Mouse (Mus musculus) limb, embryonic 12.5 days (tissue): ENCODE measurements at regions not wholly inside any gene's neighbourhood (a gene's known extent, or its start where the extent isn't known, plus 50 kb on each side); places are given as distances from the start of the nearest gene placed in this dataset.

ENCODE experiments used
- ATAC-seq: fragments of 200-750 bp; cut with Nextera tagmentation; 2 replicates; pipeline ENCODE4 v1.8.0; 2017; ENCODE audit warnings: low read depth, moderate TSS enrichment; ENCODE audit not compliant: insufficient number of reproducible peaks, insufficient read depth, low FRiP score, low TSS enrichment
- H3K27ac ChIP-seq: fragments of 300-500 bp; sonication (generic); 2 replicates; pipeline ENCODE4 v1.5.1; 2016; ENCODE audit warnings: mild to moderate bottlenecking, moderate library complexity
- H3K27me3 ChIP-seq: fragments of 300-500 bp; sonication (generic); 2 replicates; pipeline ENCODE4 v1.6.1; 2016; ENCODE audit warnings: mild to moderate bottlenecking, moderate library complexity
- H3K36me3 ChIP-seq: fragments of 300-500 bp; sonication (generic); 2 replicates; pipeline ENCODE4 v1.6.1; 2016; ENCODE audit warnings: mild to moderate bottlenecking, moderate library complexity
- H3K4me1 ChIP-seq: fragments of 300-500 bp; sonication (generic); replicated peaks from 2 replicates; pipeline ENCODE4 v1.6.1; 2016
- H3K4me2 ChIP-seq: fragments of 300-500 bp; sonication (generic); 2 replicates; pipeline ENCODE4 v1.6.1; 2016; ENCODE audit warnings: mild to moderate bottlenecking, moderate library complexity
- H3K4me3 ChIP-seq: fragments of 300-500 bp; sonication (generic); replicated peaks from 2 replicates; pipeline ENCODE4 v1.5.1; 2016; ENCODE audit warnings: mild to moderate bottlenecking
- H3K9ac ChIP-seq: fragments of 300-500 bp; sonication (generic); replicated peaks from 2 replicates; pipeline ENCODE4 v1.6.1; 2016; ENCODE audit warnings: mild to moderate bottlenecking, moderate library complexity
- H3K9me3 ChIP-seq: fragments of 300-500 bp; sonication (generic); 2 replicates; pipeline ENCODE4 v1.6.1; 2016; ENCODE audit warnings: mild to moderate bottlenecking, moderate library complexity
- WGBS: fragments of 180-500 bp; shearing (Covaris S2); methylation state at CpG from one replicate; pipeline ENCODE4 v1.1.7; 2016; 5-methylcytosine and 5-hydroxymethylcytosine counted together

DNA sequence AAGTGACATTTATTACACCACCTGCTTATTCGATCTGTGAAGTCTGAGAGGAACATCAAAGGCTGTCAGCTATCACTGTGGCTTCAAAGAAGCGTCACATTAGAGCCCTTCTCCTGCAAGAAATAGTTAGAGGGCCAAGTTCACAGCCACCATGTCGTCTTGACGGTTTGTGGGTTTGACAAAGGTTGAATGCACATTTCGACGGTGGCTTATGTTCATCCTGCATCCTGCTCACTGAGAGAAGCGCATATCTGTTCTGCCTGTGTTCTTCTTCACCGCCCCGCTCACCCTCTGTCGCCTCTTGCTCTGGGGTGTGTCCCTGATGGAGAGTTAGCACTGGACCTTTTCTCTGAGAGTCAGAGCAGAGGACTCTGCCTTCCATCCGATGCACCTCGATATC lies 67.2 kb upstream of the 1700021F07Rik start:
- 82% methylated on average over 12 of the region's 12 CpGs for WGBS
- H3K4me3 ChIP-seq: no peak overlapping the region
- H3K27ac ChIP-seq: no peak overlapping the region
- no peaks in the 10 kb centered on the region for H3K4me1 ChIP-seq
- no peak overlapping the region for H3K4me2 ChIP-seq
- no peaks in the 10 kb centered on the region for H3K36me3 ChIP-seq
- no peaks in the 10 kb centered on the region for H3K27me3 ChIP-seq
- H3K9me3 ChIP-seq: peaks cover 7% of the 10 kb centered on the region; the same call in 1 of the 2 replicates
- no peak for ATAC-seq
- H3K9ac ChIP-seq: no peak overlapping the region

- Histone ChIP-seq H3K4me2 (no peak overlapping the region), H3K9me3 (peaks cover 10% of the 10 kb centered on the region; the same call in 1 of the 2 replicates), H3K27me3 (no peaks in the 10 kb centered on the region), H3K4me3 (no peak overlapping the region), H3K9ac (no peak overlapping the region), H3K27ac (no peak overlapping the region), H3K36me3 (no peaks in the 10 kb centered on the region), H3K4me1 (no peaks in the 10 kb centered on the region)
- 82% methylated on average over 7 of the region's 7 CpGs for WGBS
- no peak for ATAC-seq
Measured at GRCm38 (mm10) chr2:173456083-173456482, 66.3 kb upstream of the 1700021F07Rik start.

DNA sequence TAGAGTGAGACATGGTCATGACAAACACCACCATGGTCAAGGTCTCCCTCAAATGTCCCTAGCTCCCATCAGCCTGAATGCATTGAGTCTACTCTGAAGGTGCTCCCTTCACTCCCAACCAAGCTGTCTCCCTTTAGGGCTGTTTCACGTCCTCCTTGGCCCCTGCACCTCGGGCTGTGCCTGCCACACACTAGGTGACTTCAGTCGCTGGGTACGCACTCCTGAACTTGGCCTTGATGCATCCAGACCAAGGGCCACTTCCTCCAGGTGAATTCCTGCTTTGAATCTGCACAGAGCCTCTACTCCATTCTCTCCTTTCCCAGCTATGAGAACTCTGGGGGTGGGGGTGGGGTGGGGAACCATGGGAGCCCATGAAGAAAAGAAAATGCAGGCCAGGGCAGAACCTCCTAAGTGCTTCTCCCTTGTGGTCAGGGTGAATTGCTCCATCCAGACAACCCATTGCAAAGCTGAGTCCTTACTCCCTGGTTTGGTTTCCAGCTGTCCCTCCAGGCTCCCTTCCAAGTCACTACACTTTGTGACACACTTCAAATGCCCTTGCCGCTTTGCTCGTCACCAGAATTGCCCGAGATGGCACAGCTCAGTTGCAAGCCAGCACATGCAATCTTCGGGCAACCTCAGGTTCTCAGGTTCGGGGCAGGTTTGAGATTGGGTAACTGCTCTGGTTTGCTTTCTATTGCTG lies 65.3 kb upstream of the 1700021F07Rik start:
- H3K27ac ChIP-seq: no peak overlapping the region
- H3K4me1 ChIP-seq: no peaks in the 10 kb centered on the region
- no peak overlapping the region for H3K9ac ChIP-seq
- H3K27me3 ChIP-seq: no peaks in the 10 kb centered on the region
- H3K9me3 ChIP-seq: peaks cover 10% of the 10 kb centered on the region; the same call in 1 of the 2 replicates
- no peaks in the 10 kb centered on the region for H3K36me3 ChIP-seq
- H3K4me3 ChIP-seq: no peak overlapping the region
- 89% methylated on average over 9 of the region's 9 CpGs for WGBS
- no peak overlapping the region for H3K4me2 ChIP-seq
- no peak for ATAC-seq

DNA sequence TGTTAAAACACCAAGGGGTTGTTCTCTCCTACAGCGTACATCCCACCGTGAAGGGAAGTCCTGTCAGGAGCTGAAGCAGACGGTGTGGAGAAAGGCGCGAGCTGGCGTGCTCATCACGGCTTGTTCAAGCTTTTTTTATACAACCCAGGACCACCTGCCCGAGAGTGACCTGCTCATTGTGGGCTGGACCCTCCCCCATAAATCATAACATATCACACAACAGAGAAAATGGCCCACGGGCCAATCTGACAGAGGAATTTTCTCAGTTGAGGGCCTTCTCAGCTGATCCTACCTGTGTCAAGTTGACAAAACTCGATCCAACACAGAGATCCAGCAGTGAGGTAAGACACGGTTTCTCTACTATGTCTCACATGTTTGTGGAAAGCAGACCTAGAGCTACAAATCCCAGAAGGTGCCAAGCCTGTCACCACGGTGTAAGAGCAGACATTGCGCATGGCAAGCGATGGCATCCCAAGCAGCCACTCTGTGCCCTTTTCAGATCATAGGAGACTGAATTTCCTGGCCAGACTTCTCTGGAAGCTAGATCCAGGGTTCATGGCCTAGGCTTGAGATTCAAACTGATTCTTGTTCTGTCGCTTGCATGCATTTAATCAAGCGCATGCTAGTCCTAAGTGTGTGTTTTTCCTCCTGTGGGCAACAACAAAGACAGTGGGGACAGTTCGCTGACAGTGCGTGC lies 64.6 kb upstream of the 1700021F07Rik start:
- Histone ChIP-seq H3K27ac (no peak overlapping the region), H3K27me3 (no peaks in the 10 kb centered on the region), H3K9me3 (peaks cover 10% of the 10 kb centered on the region; the same call in 1 of the 2 replicates), H3K9ac (no peak overlapping the region), H3K4me3 (no peak overlapping the region), H3K36me3 (no peaks in the 10 kb centered on the region), H3K4me2 (no peak overlapping the region), H3K4me1 (no peaks in the 10 kb centered on the region)
- no peak for ATAC-seq
- WGBS: 91% methylated on average over 18 of the region's 18 CpGs

DNA sequence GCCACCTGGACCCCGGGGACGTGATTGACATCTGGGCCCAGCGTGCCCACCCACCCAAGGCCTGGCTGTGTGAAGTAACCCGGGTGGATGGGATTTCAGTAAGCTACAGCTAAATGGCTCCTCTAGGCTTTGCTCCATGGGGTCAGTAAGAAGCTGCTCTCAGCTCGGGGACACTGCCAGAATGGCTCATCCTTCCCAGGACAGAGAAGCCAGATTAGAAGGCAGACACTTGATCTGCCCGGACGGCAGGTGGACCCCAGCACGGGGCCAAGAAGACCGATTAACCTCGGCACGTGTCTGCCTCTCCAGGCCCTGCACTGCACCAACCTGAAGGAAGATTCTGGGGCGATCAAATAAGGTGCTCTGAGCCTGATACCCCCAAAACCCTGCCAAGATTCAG lies 63.5 kb upstream of the 1700021F07Rik start:
- Histone ChIP-seq H3K9ac (no peak overlapping the region), H3K4me1 (no peaks in the 10 kb centered on the region), H3K9me3 (peaks cover 10% of the 10 kb centered on the region; the same call in 1 of the 2 replicates), H3K36me3 (no peaks in the 10 kb centered on the region), H3K4me2 (no peak overlapping the region), H3K27me3 (no peaks in the 10 kb centered on the region), H3K27ac (no peak overlapping the region), H3K4me3 (no peak overlapping the region)
- ATAC-seq: no peak
- 89% methylated on average over 12 of the region's 12 CpGs for WGBS

- H3K27ac ChIP-seq: no peak overlapping the region
- 94% methylated on average over 9 of the region's 9 CpGs for WGBS
- H3K27me3 ChIP-seq: no peaks in the 10 kb centered on the region; the same call in 1 of the 2 replicates
- no peak overlapping the region for H3K4me2 ChIP-seq
- no peaks in the 10 kb centered on the region for H3K36me3 ChIP-seq
- no peak overlapping the region for H3K4me3 ChIP-seq
- H3K9me3 ChIP-seq: 0 out of 2 replicates have a peak, but pooled peaks cover 2% of the 10 kb centered on the region
- no peak for ATAC-seq
- no peaks in the 10 kb centered on the region for H3K4me1 ChIP-seq
- no peak overlapping the region for H3K9ac ChIP-seq
Measured at GRCm38 (mm10) chr2:173463313-173463712, 59.1 kb upstream of the 1700021F07Rik start.

GRCm38 (mm10) chr2:173464562-173464961 lies 57.8 kb upstream of the 1700021F07Rik start:
- ATAC-seq: no peak
- H3K4me2 ChIP-seq: no peak overlapping the region
- WGBS: 93% methylated on average over 2 of the region's 2 CpGs
- 0 out of 2 replicates have a peak, but pooled peaks cover 2% of the 10 kb centered on the region for H3K9me3 ChIP-seq
- H3K4me1 ChIP-seq: no peaks in the 10 kb centered on the region
- no peak overlapping the region for H3K27ac ChIP-seq
- no peak overlapping the region for H3K9ac ChIP-seq
- no peaks in the 10 kb centered on the region for H3K36me3 ChIP-seq
- H3K4me3 ChIP-seq: no peak overlapping the region
- no peaks in the 10 kb centered on the region; the same call in 1 of the 2 replicates for H3K27me3 ChIP-seq

DNA sequence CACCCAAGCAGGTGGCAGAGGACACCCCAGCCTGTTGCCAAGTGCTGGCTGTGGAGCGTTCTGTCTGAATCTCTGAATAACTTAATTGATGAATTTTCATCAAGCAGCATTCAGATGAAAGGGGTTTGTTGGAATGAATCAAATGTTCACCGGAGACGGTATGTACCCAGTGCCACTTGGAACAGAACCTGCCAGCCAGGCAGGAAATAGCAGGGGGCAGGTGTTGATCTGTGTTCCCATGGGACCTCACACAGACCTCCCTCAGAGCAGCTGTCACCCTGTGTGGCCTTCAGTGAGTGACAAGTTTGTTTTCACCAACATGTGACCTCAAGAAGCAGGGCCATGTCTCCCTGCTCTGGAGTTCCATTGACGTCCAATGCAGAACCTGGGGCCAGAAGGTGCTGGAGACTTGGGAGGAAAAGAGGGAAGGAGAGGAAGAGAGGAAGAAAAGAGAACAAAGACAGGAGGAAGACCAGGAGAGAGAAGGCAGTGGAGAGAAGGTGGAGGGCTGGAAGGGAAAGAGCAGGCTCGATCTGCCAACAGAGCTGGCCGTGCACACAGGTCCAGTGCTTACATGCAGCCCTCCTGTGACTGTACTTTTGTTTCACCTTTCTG lies 57.3 kb upstream of the 1700021F07Rik start:
- 0 out of 2 replicates have a peak, but pooled peaks cover 2% of the 10 kb centered on the region for H3K9me3 ChIP-seq
- no peak overlapping the region for H3K27ac ChIP-seq
- no peak for ATAC-seq
- no peaks in the 10 kb centered on the region; the same call in 1 of the 2 replicates for H3K27me3 ChIP-seq
- H3K4me2 ChIP-seq: no peak overlapping the region
- no peaks in the 10 kb centered on the region for H3K4me1 ChIP-seq
- no peak overlapping the region for H3K4me3 ChIP-seq
- WGBS: 74% methylated on average over 6 of the region's 6 CpGs
- H3K9ac ChIP-seq: no peak overlapping the region
- H3K36me3 ChIP-seq: no peaks in the 10 kb centered on the region

DNA sequence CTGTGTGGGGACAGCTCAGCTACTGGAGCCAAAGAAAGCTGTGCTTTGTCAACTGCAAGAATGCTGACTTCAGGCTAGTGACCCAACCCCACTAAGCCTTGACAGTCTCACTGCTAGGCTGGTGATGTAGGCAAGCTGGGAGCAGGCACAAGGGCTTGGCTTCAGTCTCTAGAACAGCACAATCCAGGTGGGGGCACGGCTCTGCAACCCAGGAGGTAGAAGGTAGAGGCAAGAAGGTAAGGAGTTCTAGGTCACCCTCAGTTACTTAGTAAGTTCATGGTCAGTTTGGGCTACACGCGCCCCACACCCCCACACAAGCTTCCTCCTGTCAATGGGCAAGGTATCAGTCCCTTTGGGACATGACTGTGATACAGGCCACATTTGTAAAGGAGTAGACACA lies 54.2 kb upstream of the 1700021F07Rik start:
- H3K4me2 ChIP-seq: no peak overlapping the region
- 85% methylated on average over 3 of the region's 3 CpGs for WGBS
- no peaks in the 10 kb centered on the region for H3K4me1 ChIP-seq
- no peak for ATAC-seq
- no peaks in the 10 kb centered on the region; the same call in 1 of the 2 replicates for H3K27me3 ChIP-seq
- H3K9ac ChIP-seq: no peak overlapping the region
- H3K9me3 ChIP-seq: no peaks in the 10 kb centered on the region
- H3K36me3 ChIP-seq: no peaks in the 10 kb centered on the region
- no peak overlapping the region for H3K27ac ChIP-seq
- H3K4me3 ChIP-seq: no peak overlapping the region

DNA sequence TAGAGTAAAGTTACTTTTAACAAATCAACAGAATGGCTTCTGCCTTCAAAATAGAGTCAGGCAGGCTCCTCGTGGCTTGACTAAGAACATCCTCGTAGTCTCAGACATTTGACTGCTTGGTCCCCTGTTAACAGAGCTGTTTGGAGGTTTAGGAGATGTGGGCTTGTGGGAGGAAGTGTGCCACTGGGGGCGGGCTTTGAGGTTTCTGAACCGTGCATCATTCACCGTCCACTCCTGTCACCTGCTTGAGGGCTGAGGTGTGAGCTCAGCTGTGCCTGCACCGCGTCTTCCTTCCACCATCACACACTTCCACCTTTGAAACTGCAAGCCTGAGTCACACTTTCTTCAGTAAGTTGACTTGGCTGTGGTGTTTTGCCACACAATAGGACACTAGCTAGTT lies 52.6 kb upstream of the 1700021F07Rik start:
- H3K36me3 ChIP-seq: no peaks in the 10 kb centered on the region
- no peaks in the 10 kb centered on the region for H3K9me3 ChIP-seq
- H3K4me2 ChIP-seq: no peak overlapping the region
- no peak overlapping the region for H3K4me3 ChIP-seq
- ATAC-seq: no peak
- no peaks in the 10 kb centered on the region; the same call in 1 of the 2 replicates for H3K27me3 ChIP-seq
- H3K27ac ChIP-seq: no peak overlapping the region
- 78% methylated on average over 7 of the region's 7 CpGs for WGBS
- H3K4me1 ChIP-seq: no peaks in the 10 kb centered on the region
- no peak overlapping the region for H3K9ac ChIP-seq
